In the genomic region with DNA sequence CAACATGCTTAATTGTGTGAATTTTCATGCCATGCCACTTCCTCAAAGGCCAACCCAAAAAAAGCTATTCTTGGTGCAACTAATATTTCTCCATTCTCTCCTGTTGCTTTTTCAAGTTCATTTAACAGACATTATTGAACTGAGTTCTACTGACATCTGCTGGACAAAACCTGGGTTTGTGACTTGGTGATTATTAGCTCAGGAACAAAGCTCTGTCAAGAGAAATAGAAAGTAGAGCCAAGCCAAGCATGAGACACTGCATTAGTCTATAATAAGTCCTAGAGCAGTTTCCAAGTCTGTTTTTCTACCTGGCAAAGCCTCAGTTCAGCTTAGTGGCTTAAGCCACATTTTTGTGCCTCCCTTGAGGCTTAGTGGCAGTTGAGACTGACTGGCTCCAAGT, we compare ENCODE assay signal across 9 mouse cellular contexts. TPM values are rescaled to one million over a fixed set of nuclear protein-coding genes. Genes with fewer than 3 reads are reported as not detected.
A peak's percentile ranks its signal among the peaks of the same experiment; 100 is the strongest.
DNase-seq lines count a peak whose midpoint lies in the region; ATAC-seq and TF ChIP-seq lines count a peak whose summit lies in the region.
"Had no signal": no experiment of that assay in that cellular context is flagged by ENCODE, and none has a peak within 500 bp of the region (broad histone marks: within the 10 kb centered on the region; RNA-seq: fewer than 3 reads in every experiment).

No protein-coding gene starts in this region.

- DNase-seq in adrenal gland, postnatal 10 days = peak; percentile 37
- no peak for DNase-seq in adrenal gland, adult 18-20 months (ENCODE audit: low spot score in 2 of 2)
- DNase-seq in kidney, postnatal 14 days = peak; percentile 54
- DNase-seq in ZHBTc4 (ENCODE audit: low read depth, low spot score) = peak; percentile 36
- peak; percentile 86 for DNase-seq in limb, embryonic 14.5 days (ENCODE audit: low spot score)
- no peak for DNase-seq in spleen, adult 18-20 months

- H3K36me3 ChIP-seq in kidney, embryonic 16.5 days (ENCODE audit: insufficient read depth, low read length) = no peaks in the 10 kb centered on the region
- no peaks in the 10 kb centered on the region for H3K36me3 ChIP-seq in limb, embryonic 14.5 days (ENCODE audit: control insufficient read depth, insufficient read depth, low read length)

- H3K27ac ChIP-seq in kidney, embryonic 16.5 days (ENCODE audit: low read length) = no peak overlapping the region
- H3K27ac ChIP-seq in limb, embryonic 14.5 days (replicated peaks; ENCODE audit: low read depth, low read length) = no peak overlapping the region

- no peaks in the 10 kb centered on the region for H3K9me3 ChIP-seq in kidney, embryonic 16.5 days (ENCODE audit: low read length)
- H3K9me3 ChIP-seq in limb, embryonic 14.5 days (ENCODE audit: control insufficient read depth, low read length) = no peaks in the 10 kb centered on the region

- H3K4me2 ChIP-seq in kidney, embryonic 16.5 days (replicated peaks; ENCODE audit: low read depth, low read length) = no peak overlapping the region
- H3K4me2 ChIP-seq in limb, embryonic 14.5 days (replicated peaks; ENCODE audit: low read depth, low read length, severe bottlenecking) = no peak overlapping the region

- no peak overlapping the region for H3K9ac ChIP-seq in kidney, embryonic 16.5 days (replicated peaks; ENCODE audit: low read length)
- H3K9ac ChIP-seq in limb, embryonic 14.5 days (ENCODE audit: low read depth, low read length, severe bottlenecking) = no peak overlapping the region

- H3K4me3 ChIP-seq in kidney, embryonic 16.5 days (ENCODE audit: low read length) = no peak overlapping the region
- no peak overlapping the region for H3K4me3 ChIP-seq in limb, embryonic 14.5 days (replicated peaks; ENCODE audit: low read length)
- H3K4me3 ChIP-seq: erythroblast, embryonic 14.5 days had no signal

- H3K4me1 ChIP-seq in kidney, embryonic 16.5 days (ENCODE audit: insufficient read depth, low read length) = 0 out of 2 replicates have a peak, but pooled peaks cover under 1% of the 10 kb centered on the region
- H3K4me1 ChIP-seq in limb, embryonic 14.5 days (ENCODE audit: control insufficient read depth, insufficient read depth, low read length) = no peaks in the 10 kb centered on the region

- TF ChIP-seq POLR2A in limb, embryonic 14.5 days (IDR thresholded peaks at IDR 0.05; ENCODE audit: borderline replicate concordance, extremely low read depth, insufficient read depth, insufficient read length) = no peak

- H3K27me3 ChIP-seq in kidney, embryonic 16.5 days (ENCODE audit: insufficient read depth, low read length) = no peaks in the 10 kb centered on the region
- no peaks in the 10 kb centered on the region for H3K27me3 ChIP-seq in limb, embryonic 14.5 days (ENCODE audit: control insufficient read depth, insufficient read depth, low read length)

- ATAC-seq in kidney, embryonic 16.5 days (ENCODE audit: low FRiP score, low TSS enrichment) = no peak
- ATAC-seq in limb, embryonic 14.5 days (ENCODE audit: low FRiP score, low read depth) = peak; percentile 53; the same call in 1 of the 2 replicates
- ATAC-seq in monocyte, adult 5-6 weeks (replicated peaks; ENCODE audit: insufficient number of reproducible peaks, low FRiP score, low TSS enrichment, poor library complexity, severe bottlenecking) = no peak

RNA-seq across cellular contexts. Expression of a gene that starts 45.9 kb away (rescaled TPM):
- total RNA-seq in adrenal gland, postnatal 10 days (2021) = 10 to 100 TPM; 48.0 to 49.9 TPM
- total RNA-seq in adrenal gland, adult 18-20 months (2021) = 10 to 100 TPM; 43.2 to 50.0 TPM
- polyA plus RNA-seq in kidney, embryonic 16.5 days (2015; fragmentation: Nextera tagmentation; extraction: Ambion mirVana) = 82.8 and 90.8 TPM in 2 replicates
- 156 and 196 TPM in 2 replicates for polyA plus RNA-seq in limb, embryonic 14.5 days (2012; rRNA removed)
- 139 and 152 TPM in 2 replicates for polyA plus RNA-seq in limb, embryonic 14.5 days (2014; fragmentation: Nextera tagmentation; extraction: Ambion mirVana)
- 15.7 to 19.4 TPM (median 16.9 TPM) in 3 replicates for total RNA-seq in monocyte, adult 5-6 weeks (2017)

RNA-seq across cellular contexts. Expression of a gene that starts 47.6 kb away (rescaled TPM):
- total RNA-seq in adrenal gland, postnatal 10 days (2021) = 1,000 to 10,000 TPM in 1 of 2 experiments, 100 to 1,000 TPM in 1; 431 to 1,399 TPM
- 10 to 100 TPM; 13.6 to 60.3 TPM for total RNA-seq in adrenal gland, adult 18-20 months (2021)
- polyA plus RNA-seq in kidney, embryonic 16.5 days (2015; fragmentation: Nextera tagmentation; extraction: Ambion mirVana) = 27.2 and 28.1 TPM in 2 replicates
- 125 and 193 TPM in 2 replicates for polyA plus RNA-seq in limb, embryonic 14.5 days (2012; rRNA removed)
- polyA plus RNA-seq in limb, embryonic 14.5 days (2014; fragmentation: Nextera tagmentation; extraction: Ambion mirVana) = 463 and 677 TPM in 2 replicates
- not detected in 3 replicates for total RNA-seq in monocyte, adult 5-6 weeks (2017)
- polyA plus RNA-seq: erythroblast, embryonic 14.5 days had no signal

Comparison
In these comparisons a context has a peak if more than half of its experiments do, and no peak if none do; other contexts are left out.
1. DNase-seq: peak in adrenal gland, postnatal 10 days (single experiment), kidney, postnatal 14 days (single experiment), ZHBTc4 (single experiment) and limb, embryonic 14.5 days (single experiment); none in adrenal gland, adult 18-20 months (0 of 2) and spleen, adult 18-20 months (0 of 2).
2. RNA of a gene that starts 47.6 kb away (total RNA-seq): 431 to 1,399 TPM in adrenal gland, postnatal 10 days and 13.6 to 60.3 TPM in adrenal gland, adult 18-20 months; not detected in monocyte, adult 5-6 weeks; every median in the first group is over 10 times any median in the second.